Mouse (Mus musculus): ENCODE data around the gene Bcas2. TPM values are rescaled to one million over a fixed set of nuclear protein-coding genes. Genes with fewer than 3 reads are reported as not detected.
"Not testable (repeated sequence)": the region's sequence is repeated elsewhere in the genome, so short reads cannot be mapped to it uniquely, and the experiment has no call there.

Bcas2 gene
- polyA plus RNA-seq, 1 experiment: 87.1 TPM

GRCm38 (mm10) chr3:103159232-103159900 lies 12.1 kb upstream of the Bcas2 start:
- no peak for DNase-seq (ENCODE audit: low spot score)

- DNase-seq (ENCODE audit: low spot score): peak; percentile 58
Observed at GRCm38 (mm10) chr3:103169771-103170170, 1.7 kb upstream of the Bcas2 start.

GRCm38 (mm10) chr3:103172615-103173014 lies 1.2 kb downstream of the Bcas2 start:
- DNase-seq (ENCODE audit: low spot score): no peak

GRCm38 (mm10) chr3:103176740-103177139 lies 5.3 kb downstream of the Bcas2 start:
- DNase-seq (ENCODE audit: low spot score): no peak

- no peak for DNase-seq (ENCODE audit: low spot score)
Observed at GRCm38 (mm10) chr3:103179527-103179926, 8.1 kb downstream of the Bcas2 start.

- DNase-seq (ENCODE audit: low spot score): no peak
Observed at GRCm38 (mm10) chr3:103181171-103181570, 9.7 kb downstream of the Bcas2 start.

- DNase-seq (ENCODE audit: low spot score): no peak
Observed at GRCm38 (mm10) chr3:103182821-103183220, 11.4 kb downstream of the Bcas2 start.

GRCm38 (mm10) chr3:103184467-103184866 lies 13.0 kb downstream of the Bcas2 start:
- not testable (repeated sequence) for DNase-seq (ENCODE audit: low spot score)

GRCm38 (mm10) chr3:103188451-103188850 lies 17.0 kb downstream of the Bcas2 start:
- DNase-seq (ENCODE audit: low spot score): no peak

GRCm38 (mm10) chr3:103188856-103189255 lies 17.4 kb downstream of the Bcas2 start:
- DNase-seq (ENCODE audit: low spot score): no peak

- no peak for DNase-seq (ENCODE audit: low spot score)
Observed at GRCm38 (mm10) chr3:103192161-103192560, 20.7 kb downstream of the Bcas2 start.

GRCm38 (mm10) chr3:103193186-103193585 lies 21.7 kb downstream of the Bcas2 start:
- no peak for DNase-seq (ENCODE audit: low spot score)

GRCm38 (mm10) chr3:103196320-103196823 lies 24.9 kb downstream of the Bcas2 start:
- no peak for DNase-seq (ENCODE audit: low spot score)

- DNase-seq (ENCODE audit: low spot score): no peak
Observed at GRCm38 (mm10) chr3:103199386-103199785, 27.9 kb downstream of the Bcas2 start.

- not testable (repeated sequence) for DNase-seq (ENCODE audit: low spot score)
Observed at GRCm38 (mm10) chr3:103201105-103201504, 29.6 kb downstream of the Bcas2 start.

GRCm38 (mm10) chr3:103203554-103203953 lies 32.1 kb downstream of the Bcas2 start:
- no peak for DNase-seq (ENCODE audit: low spot score)

- DNase-seq (ENCODE audit: low spot score): no peak
Observed at GRCm38 (mm10) chr3:103204445-103204844, 33.0 kb downstream of the Bcas2 start.

- no peak for DNase-seq (ENCODE audit: low spot score)
Observed at GRCm38 (mm10) chr3:103206393-103206792, 34.9 kb downstream of the Bcas2 start.

GRCm38 (mm10) chr3:103207749-103208148 lies 36.3 kb downstream of the Bcas2 start:
- DNase-seq (ENCODE audit: low spot score): no peak

- DNase-seq (ENCODE audit: low spot score): no peak
Observed at GRCm38 (mm10) chr3:103208237-103208636, 36.8 kb downstream of the Bcas2 start.

- DNase-seq (ENCODE audit: low spot score): no peak
Observed at GRCm38 (mm10) chr3:103211101-103211500, 39.6 kb downstream of the Bcas2 start.

- no peak for DNase-seq (ENCODE audit: low spot score)
Observed at GRCm38 (mm10) chr3:103212142-103212541, 40.7 kb downstream of the Bcas2 start.

- no peak for DNase-seq (ENCODE audit: low spot score)
Observed at GRCm38 (mm10) chr3:103213537-103213936, 42.1 kb downstream of the Bcas2 start.

Data from urinary bladder, adult 2 months (tissue).